Mouse (Mus musculus): ENCODE results near the gene Zfp423. TPM values are rescaled to one million over a fixed set of nuclear protein-coding genes. Genes with fewer than 3 reads are reported as not detected.

Gene Zfp423
- polyA plus RNA-seq, 1 experiment: 38.1 TPM

GRCm38 (mm10) chr8:87974122-87974758 is 14.8 kb upstream of the Zfp423 start:
- Histone ChIP-seq H3K27me3 (ENCODE audit: control insufficient read depth, insufficient read depth, low read length) (no peaks in the 10 kb centered on the region), H3K27ac (ENCODE audit: insufficient read depth, low read length) (no peak overlapping the region), H3K4me3 (replicated peaks; ENCODE audit: insufficient read depth, low read depth, low read length) (peak overlapping the region; percentile 11), H3K4me1 (ENCODE audit: control insufficient read depth, insufficient read depth, low read length) (no peaks in the 10 kb centered on the region)
- TF ChIP-seq CTCF (IDR thresholded peaks at IDR 0.05; ENCODE audit: borderline replicate concordance, insufficient read depth, low read depth, low read length) (no peak), POLR2A (IDR thresholded peaks at IDR 0.05; ENCODE audit: borderline replicate concordance, insufficient read depth, low read length) (no peak)
- no peak for DNase-seq
- 13% methylated on average over 21 of the region's 21 CpGs for WGBS

GRCm38 (mm10) chr8:87967866-87968620 is 8.6 kb upstream of the Zfp423 start:
- no peaks in the 10 kb centered on the region for H3K27me3 ChIP-seq (ENCODE audit: control insufficient read depth, insufficient read depth, low read length)

GRCm38 (mm10) chr8:87967057-87967820 is 7.8 kb upstream of the Zfp423 start:
- Histone ChIP-seq H3K4me1 (ENCODE audit: control insufficient read depth, insufficient read depth, low read length) (0 out of 2 replicates have a peak, but pooled peaks cover 2% of the 10 kb centered on the region), H3K27ac (ENCODE audit: insufficient read depth, low read length) (no peak overlapping the region), H3K4me3 (replicated peaks; ENCODE audit: insufficient read depth, low read depth, low read length) (no peak overlapping the region), H3K27me3 (ENCODE audit: control insufficient read depth, insufficient read depth, low read length) (no peaks in the 10 kb centered on the region)
- no peak for TF ChIP-seq CTCF (IDR thresholded peaks at IDR 0.05; ENCODE audit: borderline replicate concordance, insufficient read depth, low read depth, low read length)
- TF ChIP-seq POLR2A (IDR thresholded peaks at IDR 0.05; ENCODE audit: borderline replicate concordance, insufficient read depth, low read length): no peak
- DNase-seq: no peak
- 71% methylated on average over 2 of the region's 2 CpGs for WGBS

More at GRCm38 (mm10) chr8:87967866-87968620, 8.6 kb upstream of the Zfp423 start:
- Histone ChIP-seq H3K4me3 (replicated peaks; ENCODE audit: insufficient read depth, low read depth, low read length) (no peak overlapping the region), H3K4me1 (ENCODE audit: control insufficient read depth, insufficient read depth, low read length) (no peaks in the 10 kb centered on the region), H3K27ac (ENCODE audit: insufficient read depth, low read length) (no peak overlapping the region)
- no peak for DNase-seq
- WGBS: 69% methylated on average over 8 of the region's 8 CpGs
- TF ChIP-seq POLR2A (IDR thresholded peaks at IDR 0.05; ENCODE audit: borderline replicate concordance, insufficient read depth, low read length): no peak

- Histone ChIP-seq H3K4me3 (replicated peaks; ENCODE audit: insufficient read depth, low read depth, low read length) (peak overlapping the region; percentile 54), H3K27ac (ENCODE audit: insufficient read depth, low read length) (no peak overlapping the region), H3K27me3 (ENCODE audit: control insufficient read depth, insufficient read depth, low read length) (no peaks in the 10 kb centered on the region), H3K4me1 (ENCODE audit: control insufficient read depth, insufficient read depth, low read length) (0 out of 2 replicates have a peak, but pooled peaks cover 3% of the 10 kb centered on the region)
- DNase-seq: no peak
- WGBS: 32% methylated on average over 26 of the region's 26 CpGs
- TF ChIP-seq POLR2A (IDR thresholded peaks at IDR 0.05; ENCODE audit: borderline replicate concordance, insufficient read depth, low read length) (no peak), CTCF (IDR thresholded peaks at IDR 0.05; ENCODE audit: borderline replicate concordance, insufficient read depth, low read depth, low read length) (no peak)
Observed at GRCm38 (mm10) chr8:87962514-87963225, 3.3 kb upstream of the Zfp423 start.

- under 1% methylated on average over 50 of the region's 50 CpGs for WGBS
- peak; percentile 88 to 89 for DNase-seq
- Histone ChIP-seq H3K27me3 (ENCODE audit: control insufficient read depth, insufficient read depth, low read length) (no peaks in the 10 kb centered on the region), H3K27ac (ENCODE audit: insufficient read depth, low read length) (no peak overlapping the region), H3K4me3 (replicated peaks; ENCODE audit: insufficient read depth, low read depth, low read length) (peak overlapping the region; percentile 54), H3K4me1 (ENCODE audit: control insufficient read depth, insufficient read depth, low read length) (0 out of 2 replicates have a peak, but pooled peaks cover 3% of the 10 kb centered on the region)
- TF ChIP-seq CTCF (IDR thresholded peaks at IDR 0.05; ENCODE audit: borderline replicate concordance, insufficient read depth, low read depth, low read length) (no peak), POLR2A (IDR thresholded peaks at IDR 0.05; ENCODE audit: borderline replicate concordance, insufficient read depth, low read length) (no peak)
Observed at GRCm38 (mm10) chr8:87961680-87962513, 2.5 kb upstream of the Zfp423 start.

GRCm38 (mm10) chr8:87961108-87961507 is 1.7 kb upstream of the Zfp423 start:
- Histone ChIP-seq H3K4me1 (ENCODE audit: control insufficient read depth, insufficient read depth, low read length) (peaks cover 10% of the 10 kb centered on the region; the same call in 1 of the 2 replicates), H3K4me3 (replicated peaks; ENCODE audit: insufficient read depth, low read depth, low read length) (peak overlapping the region; percentile 54), H3K27me3 (ENCODE audit: control insufficient read depth, insufficient read depth, low read length) (no peaks in the 10 kb centered on the region), H3K27ac (ENCODE audit: insufficient read depth, low read length) (no peak overlapping the region)
- no peak for TF ChIP-seq POLR2A (IDR thresholded peaks at IDR 0.05; ENCODE audit: borderline replicate concordance, insufficient read depth, low read length)
- peak; percentile 52; the same call in 1 of the 2 replicates for TF ChIP-seq CTCF (IDR thresholded peaks at IDR 0.05; ENCODE audit: borderline replicate concordance, insufficient read depth, low read depth, low read length)
- DNase-seq: peak; percentile 39 to 55
- WGBS: 8% methylated on average over 20 of the region's 20 CpGs

Data from cerebellum, adult 2 months (tissue).